Mouse (Mus musculus) cortical plate, adult 2 months (tissue): ENCODE data around the gene Apol7a.

ENCODE experiments used
- CTCF ChIP-seq: fragments of 200-500 bp; IDR thresholded peaks from 2 replicates; pipeline ENCODE4 v1.5.1; 2011; ENCODE audit warnings: mild to moderate bottlenecking, control low read depth, low read length; ENCODE audit not compliant: insufficient read depth; ENCODE audit errors: extremely low read depth
- POLR2A ChIP-seq: fragments of 200-500 bp; IDR thresholded peaks from 2 replicates; pipeline ENCODE4 v1.6.1; 2011; ENCODE audit warnings: mild to moderate bottlenecking, low read length, control low read depth; ENCODE audit not compliant: insufficient read depth; ENCODE audit errors: extremely low read depth

GRCm38 (mm10) chr15:77356248-77356810 is 42.6 kb downstream of the Apol7a start:
- TF ChIP-seq POLR2A (no peak), CTCF (no peak)
